Mouse (Mus musculus) E14TG2a.4 (cell line): Measurements from ENCODE around the gene Kctd2.

Experiments
- CTCF ChIP-seq: conservative IDR thresholded peaks from 2 replicates; pipeline ENCODE4 v1.5.1; 2014; ENCODE audit warnings: low read length
- POU5F1 ChIP-seq: IDR thresholded peaks from 2 replicates; pipeline ENCODE4 v1.6.1; 2014; ENCODE audit warnings: low read length, borderline replicate concordance

- TF ChIP-seq CTCF (no peak), POU5F1 (no peak)
Observed at GRCm38 (mm10) chr11:115460976-115461375, 41.0 kb downstream of the Kctd2 start.
